Mouse (Mus musculus): Measurements from ENCODE around the gene Lrfn5. TPM values are rescaled to one million over a fixed set of nuclear protein-coding genes. Genes with fewer than 3 reads are reported as not detected.

Gene Lrfn5
- total RNA-seq (2015), result not detected in 2 replicates
- not detected in 2 replicates for total RNA-seq (2017)

- ATAC-seq (replicated peaks; ENCODE audit: poor library complexity), result 0 out of 2 replicates have a peak, but pooled peaks have one; percentile 20
Observed at GRCm38 (mm10) chr12:61522829-61523370, at the start of gene Lrfn5. Gene Lrfn5, plus strand, starts transcription at chr12:61523150.

- no peak for ATAC-seq (replicated peaks; ENCODE audit: poor library complexity)
Observed at GRCm38 (mm10) chr12:61521501-61522147, 1.3 kb upstream of the Lrfn5 start.

DNA sequence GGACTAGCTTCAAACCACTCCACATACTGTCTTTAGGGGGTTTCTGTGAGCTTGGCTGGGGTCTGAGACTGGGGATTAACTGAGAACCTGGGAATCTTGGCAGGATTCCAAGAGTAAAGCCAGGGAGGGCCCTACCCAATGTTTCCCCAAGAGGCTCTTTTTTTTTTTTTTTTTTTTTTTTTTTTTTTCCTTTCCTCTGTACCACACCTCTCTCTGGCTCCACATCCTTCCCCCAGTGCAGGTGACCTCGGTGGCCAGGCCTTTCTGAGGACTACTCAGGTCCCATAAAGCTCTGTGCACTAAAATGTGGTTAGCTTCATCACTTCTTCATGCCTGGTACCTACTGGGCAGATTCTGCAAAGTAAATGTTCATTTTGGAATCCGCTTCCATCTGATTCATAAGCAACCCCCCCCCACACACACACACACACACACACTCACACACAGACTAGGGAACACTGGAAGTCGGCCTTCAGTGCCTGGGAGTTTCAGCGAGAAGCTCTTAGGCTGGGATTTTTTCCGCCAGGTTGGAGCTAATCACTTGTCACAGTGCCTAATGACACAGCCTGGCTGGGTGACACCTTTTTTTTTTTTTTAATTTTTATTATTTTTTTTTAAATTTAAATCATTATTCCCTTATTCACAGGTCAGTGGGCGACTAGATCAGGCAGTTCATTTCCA is 662 bp upstream of the Lrfn5 start:
- no peak for ATAC-seq (replicated peaks; ENCODE audit: poor library complexity)

- no peak for ATAC-seq (replicated peaks; ENCODE audit: poor library complexity)
Observed at GRCm38 (mm10) chr12:61523631-61524182, 757 bp downstream of the Lrfn5 start.

DNA sequence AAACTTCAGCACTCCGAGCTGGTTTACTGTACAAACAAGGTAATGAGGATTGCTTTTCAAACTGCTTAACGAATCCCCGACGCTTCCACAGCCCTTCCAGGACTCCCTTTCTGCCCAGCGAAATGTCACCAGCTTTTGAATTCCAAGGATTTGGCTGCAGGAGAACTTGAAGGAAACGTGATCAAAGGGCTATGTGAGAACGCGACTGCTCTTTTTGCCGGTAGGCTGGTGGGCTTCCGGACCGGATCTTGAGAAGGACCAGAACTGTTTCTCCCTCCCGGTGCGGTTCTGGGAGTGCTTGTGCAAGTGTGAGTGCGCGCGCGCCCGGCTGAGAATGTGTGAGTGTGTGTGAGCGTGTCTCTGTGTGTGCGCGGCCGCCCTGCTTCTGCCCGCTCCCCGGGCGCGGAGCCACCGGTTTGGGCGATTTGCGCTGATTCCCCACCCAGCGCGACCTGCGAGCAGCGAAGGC is 1.3 kb downstream of the Lrfn5 start:
- no peak for ATAC-seq (replicated peaks; ENCODE audit: poor library complexity)

DNA sequence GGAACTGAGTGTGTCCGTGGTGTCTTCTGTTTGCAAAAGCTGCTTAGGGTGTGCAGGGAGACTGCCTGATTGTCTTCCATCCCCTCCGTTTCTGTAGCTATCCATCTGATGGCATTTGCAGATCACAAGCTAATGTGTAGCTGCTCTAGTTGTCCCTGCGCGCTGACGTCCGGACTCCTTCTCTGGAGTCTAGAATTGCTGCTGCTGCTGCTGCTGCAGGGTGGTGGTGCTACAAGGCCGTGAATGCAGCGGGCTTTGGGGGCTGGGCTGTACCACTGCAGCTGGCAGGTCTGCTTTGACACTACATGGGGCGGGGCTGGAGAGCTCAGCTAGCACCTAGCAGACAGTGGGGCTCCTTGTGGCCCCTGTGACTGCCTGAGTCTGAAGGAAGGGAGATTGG is 3.2 kb downstream of the Lrfn5 start:
- ATAC-seq (replicated peaks; ENCODE audit: poor library complexity), result no peak

DNA sequence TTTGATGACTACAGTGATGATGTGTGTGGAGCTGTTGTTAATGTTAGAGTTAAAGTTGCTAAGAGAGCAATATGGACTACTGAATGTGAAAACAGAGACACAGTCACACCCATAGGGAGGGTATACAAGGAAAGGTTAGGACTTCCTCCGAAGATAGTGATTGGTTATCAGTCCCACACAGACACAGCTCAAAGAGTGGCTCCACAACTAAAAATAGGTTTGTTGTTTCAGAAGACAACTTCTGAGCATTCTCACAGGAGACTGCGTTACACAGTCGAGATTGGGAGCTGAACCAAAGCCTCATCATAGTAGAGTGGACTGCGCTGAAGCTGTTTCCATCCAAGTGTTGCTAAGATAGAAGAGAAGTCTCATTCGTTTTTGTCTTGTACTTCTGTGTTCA is 57.0 kb downstream of the Lrfn5 start:
- ATAC-seq (replicated peaks; ENCODE audit: poor library complexity), result no peak

DNA sequence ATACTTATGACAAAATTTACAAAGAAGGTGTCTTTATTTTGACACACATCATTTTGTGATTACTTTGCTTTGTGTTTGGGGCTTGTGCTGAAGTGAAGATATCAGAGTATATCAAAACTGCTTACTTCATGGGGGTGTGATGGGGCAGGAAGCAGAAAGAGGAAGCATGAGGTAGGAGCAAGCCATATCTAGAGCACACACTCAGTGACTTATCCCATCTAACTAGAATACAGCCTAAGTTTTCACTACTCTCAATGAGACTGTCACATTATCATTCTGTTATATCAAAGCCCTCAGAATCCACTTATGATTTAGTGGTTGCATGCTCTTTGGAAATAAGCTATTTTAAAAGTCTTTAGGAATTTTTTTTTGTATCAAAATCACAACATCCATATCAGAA is 77.4 kb downstream of the Lrfn5 start:
- ATAC-seq (replicated peaks; ENCODE audit: poor library complexity), result no peak

DNA sequence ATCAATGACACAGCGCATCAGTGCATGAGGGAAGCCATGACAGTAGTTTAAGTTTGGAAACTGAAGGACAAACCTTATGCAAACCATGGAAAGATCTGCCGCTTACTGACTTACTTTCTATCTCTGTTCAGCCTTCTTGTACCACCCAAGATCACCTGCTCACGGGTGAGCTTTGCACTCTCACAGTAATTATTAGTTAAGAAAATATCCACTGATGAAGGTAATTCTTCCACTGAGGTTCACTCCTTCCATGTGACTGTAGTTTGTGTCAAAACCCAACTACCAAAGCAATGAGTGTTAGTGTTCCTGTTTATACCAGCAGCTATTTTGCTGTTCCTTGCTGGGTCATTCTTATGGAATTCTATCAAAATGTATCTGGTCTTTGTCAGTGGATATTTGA is 84.9 kb downstream of the Lrfn5 start:
- ATAC-seq (replicated peaks; ENCODE audit: poor library complexity), result no peak

GRCm38 (mm10) chr12:61610081-61610480 is 87.1 kb downstream of the Lrfn5 start:
- no peak for ATAC-seq (replicated peaks; ENCODE audit: poor library complexity)

GRCm38 (mm10) chr12:61624532-61624931 is 101.6 kb downstream of the Lrfn5 start:
- ATAC-seq (replicated peaks; ENCODE audit: poor library complexity), result no peak

DNA sequence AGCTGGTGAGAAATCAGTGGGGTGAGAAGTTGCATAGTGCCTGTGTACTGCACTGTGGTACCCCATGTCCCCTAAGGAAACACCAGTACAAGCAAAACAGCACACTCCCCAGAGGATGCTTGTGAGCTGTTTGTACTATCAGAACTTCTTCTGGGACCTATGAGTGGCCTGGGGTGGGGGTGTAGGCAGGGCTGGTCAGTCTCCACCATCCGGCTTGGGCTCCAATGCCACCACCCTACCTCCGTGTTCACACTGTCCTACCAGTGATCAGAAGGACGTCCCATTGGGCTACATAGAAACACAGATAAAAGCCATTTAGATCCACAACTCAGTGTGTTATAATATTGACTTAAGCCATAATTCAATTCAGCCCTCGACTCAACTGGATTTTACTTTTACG is 131.4 kb downstream of the Lrfn5 start:
- no peak for ATAC-seq (replicated peaks; ENCODE audit: poor library complexity)

DNA sequence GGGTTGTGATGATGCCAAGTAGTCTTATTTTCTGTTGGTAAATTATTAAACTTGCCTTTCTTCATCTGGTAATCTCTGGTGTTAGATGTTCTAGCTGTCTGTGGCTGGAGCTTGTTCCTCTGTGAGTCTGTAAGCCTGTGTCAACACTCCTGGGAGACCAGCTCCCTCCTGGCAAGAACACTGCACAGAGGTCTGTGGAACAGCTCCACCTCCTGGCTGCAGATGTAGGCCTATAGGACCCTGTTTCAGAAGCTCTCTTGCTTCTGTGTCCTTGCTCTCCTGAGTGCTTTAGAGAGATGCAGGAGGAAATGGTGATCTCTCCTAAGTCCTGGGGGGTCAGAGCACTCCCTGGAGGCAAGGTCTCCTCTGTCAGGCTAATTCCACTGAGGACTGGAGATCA is 200.2 kb downstream of the Lrfn5 start:
- ATAC-seq (replicated peaks; ENCODE audit: poor library complexity), result no peak

DNA sequence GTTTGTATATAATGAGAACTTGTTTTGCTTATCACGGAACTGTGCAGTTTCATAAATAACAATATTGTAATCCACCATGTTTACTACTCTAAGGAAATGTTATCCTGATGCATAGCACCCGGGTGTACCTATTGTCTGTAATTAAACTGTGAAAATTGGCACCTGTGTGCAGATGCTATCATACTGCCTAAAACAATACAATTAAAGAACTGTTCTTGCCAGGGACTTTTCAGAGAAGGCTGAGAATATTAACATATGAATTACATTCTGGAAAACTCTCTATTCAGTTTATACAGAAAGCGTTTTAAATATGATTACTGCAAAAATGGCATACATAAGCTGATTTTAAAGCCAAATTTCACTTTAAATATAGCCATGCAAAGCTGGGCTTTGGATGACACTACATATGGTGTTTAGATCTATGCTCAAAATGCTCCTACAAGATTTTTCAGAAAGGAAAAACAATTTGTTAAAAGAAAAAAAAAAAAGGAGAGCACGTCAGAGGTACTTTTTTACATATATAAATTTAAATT is 284.2 kb downstream of the Lrfn5 start:
- no peak for ATAC-seq (replicated peaks; ENCODE audit: poor library complexity)

- ATAC-seq (replicated peaks; ENCODE audit: poor library complexity), result no peak
Observed at GRCm38 (mm10) chr12:61823601-61824000, 300.7 kb downstream of the Lrfn5 start.

DNA sequence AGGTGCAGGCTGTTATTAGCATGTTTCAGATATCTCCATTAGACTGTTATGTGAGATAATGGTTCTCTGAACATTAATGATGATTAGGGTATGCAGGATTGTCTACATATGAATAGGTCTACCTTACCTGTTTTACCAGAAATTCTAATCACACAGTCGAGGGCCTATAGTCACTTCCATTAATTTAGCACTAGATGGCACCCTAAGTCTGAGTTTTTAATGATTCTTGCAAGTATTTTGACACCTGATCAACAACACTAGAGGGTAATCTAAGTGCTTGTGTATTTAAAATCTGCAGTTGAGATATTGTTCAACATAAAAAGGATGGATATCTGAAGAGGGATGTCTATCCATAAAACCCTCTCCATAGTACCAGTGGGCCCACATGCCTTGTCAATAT is 303.4 kb downstream of the Lrfn5 start:
- no peak for ATAC-seq (replicated peaks; ENCODE audit: poor library complexity)

- no peak for ATAC-seq (replicated peaks; ENCODE audit: poor library complexity)
Observed at GRCm38 (mm10) chr12:61842599-61843291, 319.8 kb downstream of the Lrfn5 start.

DNA sequence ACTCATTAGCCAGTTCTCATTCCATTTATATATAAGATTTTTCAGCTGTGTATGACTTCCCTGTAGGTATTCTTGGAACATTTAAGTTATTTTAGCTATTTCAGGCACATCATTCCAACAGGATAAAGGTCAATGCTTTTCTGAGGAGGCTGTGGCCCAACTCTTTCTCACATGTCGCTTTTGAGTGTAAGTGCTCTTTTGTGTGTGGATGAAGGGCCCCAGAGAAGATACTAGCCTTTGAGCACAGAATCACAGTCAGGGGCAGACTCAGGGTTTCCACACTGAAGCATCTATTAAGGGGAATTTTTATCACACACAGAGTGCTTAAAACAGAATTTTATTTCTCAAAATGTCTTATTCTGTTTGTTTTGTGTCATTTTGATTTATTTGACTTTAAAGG is 331.2 kb downstream of the Lrfn5 start:
- no peak for ATAC-seq (replicated peaks; ENCODE audit: poor library complexity)

Measured in megakaryocyte progenitor cell, adult 5-6 weeks (primary cell).